Mouse (Mus musculus) neural tube, embryonic 11.5 days (tissue): ENCODE results near the gene Hnrnpc. TPM values are rescaled to one million over a fixed set of nuclear protein-coding genes. Genes with fewer than 3 reads are reported as not detected.

Experiments used
- ATAC-seq: fragments of 200-750 bp; cut with Nextera tagmentation; 2 replicates; pipeline ENCODE4 v1.8.0; 2017; ENCODE audit warnings: moderate number of reproducible peaks, mild to moderate bottlenecking, moderate TSS enrichment, moderate library complexity; ENCODE audit not compliant: insufficient read depth, low FRiP score, low TSS enrichment
- DNase-seq: peaks from one replicate; pipeline ENCODE4 v3.0.0-alpha.2; 2015; ENCODE audit warnings: low spot score
- H3K27ac ChIP-seq: fragments of 300-500 bp; sonication (generic); 2 replicates; pipeline ENCODE4 v1.5.1; 2014; ENCODE audit warnings: low read depth, mild to moderate bottlenecking, low read length
- H3K27me3 ChIP-seq: fragments of 300-500 bp; sonication (generic); 2 replicates; pipeline ENCODE4 v1.6.1; 2014; ENCODE audit warnings: mild to moderate bottlenecking, low read length, mixed read lengths; ENCODE audit not compliant: control insufficient read depth, insufficient read depth
- H3K36me3 ChIP-seq: fragments of 300-500 bp; sonication (generic); 2 replicates; pipeline ENCODE4 v1.6.1; 2014; ENCODE audit warnings: mild to moderate bottlenecking, low read length, moderate library complexity, mixed read lengths; ENCODE audit not compliant: control insufficient read depth, insufficient read depth
- H3K4me1 ChIP-seq: fragments of 300-500 bp; sonication (generic); 2 replicates; pipeline ENCODE4 v1.6.1; 2014; ENCODE audit warnings: low read length, mixed read lengths; ENCODE audit not compliant: control insufficient read depth, insufficient read depth
- H3K4me2 ChIP-seq: fragments of 300-500 bp; sonication (generic); 2 replicates; pipeline ENCODE4 v1.6.1; 2014; ENCODE audit warnings: low read depth, mild to moderate bottlenecking, moderate library complexity
- H3K4me3 ChIP-seq: fragments of 300-500 bp; sonication (generic); 2 replicates; pipeline ENCODE4 v1.5.1; 2014; ENCODE audit warnings: low read depth, low read length
- H3K9ac ChIP-seq: fragments of 300-500 bp; sonication (generic); 2 replicates; pipeline ENCODE4 v1.6.1; 2014; ENCODE audit warnings: mild to moderate bottlenecking, low read length
- H3K9me3 ChIP-seq: fragments of 300-500 bp; sonication (generic); 2 replicates; pipeline ENCODE4 v1.6.1; 2016; ENCODE audit warnings: low read length; ENCODE audit not compliant: control insufficient read depth
- WGBS: fragments of 180-500 bp; shearing (Covaris S2); extraction: QIAGEN DNeasy Blood & Tissue Kit; methylation state at CpG from one replicate; pipeline ENCODE4 v1.1.7; 2014; 5-methylcytosine and 5-hydroxymethylcytosine counted together
- polyA plus RNA-seq: library from polyadenylated mRNA; unstranded; fragments of >200 nt; fragmentation: Nextera tagmentation; extraction: Ambion mirVana; gene quantifications from 2 replicates; pipeline ENCODE4 v1.2.1, GENCODE M21; 2014

The Hnrnpc gene
- polyA plus RNA-seq: 901 and 908 TPM in 2 replicates

GRCm38 (mm10) chr14:52103856-52104676, at the start of gene Hnrnpc:
Hnrnpc (minus strand) TSS chr14:52104028.
- Histone ChIP-seq H3K27me3 (no peaks in the 10 kb centered on the region), H3K9ac (peak within 1 kb of the TSS; percentile 97), H3K4me1 (peaks cover 13% of the 10 kb centered on the region; the same call in 1 of the 2 replicates), H3K27ac (peak within 1 kb of the TSS; percentile 85), H3K36me3 (0 out of 2 replicates have a peak, but pooled peaks cover 3% of the 10 kb centered on the region), H3K4me2 (peak within 1 kb of the TSS; percentile 77), H3K9me3 (no peaks in the 10 kb centered on the region), H3K4me3 (peak within 1 kb of the TSS; percentile 65)
- DNase-seq: peak; percentile 100
- under 1% methylated on average over 47 of the region's 50 CpGs for WGBS
- ATAC-seq: peak; percentile 99

- Histone ChIP-seq H3K4me3 (no peak overlapping the region), H3K9me3 (no peaks in the 10 kb centered on the region), H3K4me2 (no peak overlapping the region), H3K4me1 (no peaks in the 10 kb centered on the region), H3K27me3 (no peaks in the 10 kb centered on the region), H3K9ac (no peak overlapping the region), H3K36me3 (no peaks in the 10 kb centered on the region), H3K27ac (no peak overlapping the region)
- DNase-seq: no peak
- 59% methylated on average over 3 of the region's 3 CpGs for WGBS
- ATAC-seq: no peak
Observed at GRCm38 (mm10) chr14:52152613-52153012, 48.8 kb upstream of the Hnrnpc start.

- DNase-seq: no peak
- no peak overlapping the region for H3K9ac ChIP-seq
- WGBS: 43% methylated on average over 7 of the region's 7 CpGs
- no peak overlapping the region for H3K4me2 ChIP-seq
- no peaks in the 10 kb centered on the region for H3K4me1 ChIP-seq
- H3K4me3 ChIP-seq: no peak overlapping the region
- no peak overlapping the region for H3K27ac ChIP-seq
- no peaks in the 10 kb centered on the region for H3K9me3 ChIP-seq
- H3K27me3 ChIP-seq: no peaks in the 10 kb centered on the region
- ATAC-seq: 0 out of 2 replicates have a peak, but pooled peaks have one; percentile 41
- no peaks in the 10 kb centered on the region for H3K36me3 ChIP-seq
Observed at GRCm38 (mm10) chr14:52152179-52152578, 48.4 kb upstream of the Hnrnpc start.

GRCm38 (mm10) chr14:52149888-52150287, 46.1 kb upstream of the Hnrnpc start:
- WGBS: 66% methylated on average over 4 of the region's 4 CpGs
- no peaks in the 10 kb centered on the region for H3K27me3 ChIP-seq
- no peak overlapping the region for H3K4me2 ChIP-seq
- H3K4me3 ChIP-seq: no peak overlapping the region
- H3K9ac ChIP-seq: no peak overlapping the region
- H3K27ac ChIP-seq: no peak overlapping the region
- no peaks in the 10 kb centered on the region for H3K4me1 ChIP-seq
- no peaks in the 10 kb centered on the region for H3K36me3 ChIP-seq
- ATAC-seq (no peak), DNase-seq (no peak)
- no peaks in the 10 kb centered on the region for H3K9me3 ChIP-seq

- H3K27me3 ChIP-seq: no peaks in the 10 kb centered on the region
- no peak overlapping the region for H3K27ac ChIP-seq
- ATAC-seq (no peak), DNase-seq (no peak)
- H3K4me1 ChIP-seq: no peaks in the 10 kb centered on the region
- H3K4me3 ChIP-seq: no peak overlapping the region
- H3K36me3 ChIP-seq: no peaks in the 10 kb centered on the region
- WGBS: 59% methylated on average over 4 of the region's 4 CpGs
- no peak overlapping the region for H3K9ac ChIP-seq
- H3K4me2 ChIP-seq: no peak overlapping the region
- H3K9me3 ChIP-seq: no peaks in the 10 kb centered on the region
Observed at GRCm38 (mm10) chr14:52146540-52146939, 42.7 kb upstream of the Hnrnpc start.

GRCm38 (mm10) chr14:52144165-52144564, 40.3 kb upstream of the Hnrnpc start:
- Histone ChIP-seq H3K4me3 (no peak overlapping the region), H3K9me3 (no peaks in the 10 kb centered on the region), H3K27me3 (no peaks in the 10 kb centered on the region), H3K27ac (no peak overlapping the region), H3K4me1 (no peaks in the 10 kb centered on the region), H3K9ac (no peak overlapping the region), H3K36me3 (no peaks in the 10 kb centered on the region), H3K4me2 (no peak overlapping the region)
- DNase-seq: no peak
- no peak for ATAC-seq
- 84% methylated on average over 4 of the region's 4 CpGs for WGBS

GRCm38 (mm10) chr14:52141445-52142127, 37.8 kb upstream of the Hnrnpc start:
- 71% methylated on average over 16 of the region's 16 CpGs for WGBS
- no peaks in the 10 kb centered on the region for H3K4me1 ChIP-seq
- H3K27me3 ChIP-seq: no peaks in the 10 kb centered on the region
- H3K9me3 ChIP-seq: no peaks in the 10 kb centered on the region
- H3K4me3 ChIP-seq: no peak overlapping the region
- H3K27ac ChIP-seq: no peak overlapping the region
- DNase-seq (no peak), ATAC-seq (no peak)
- no peaks in the 10 kb centered on the region for H3K36me3 ChIP-seq
- H3K9ac ChIP-seq: no peak overlapping the region
- H3K4me2 ChIP-seq: no peak overlapping the region

GRCm38 (mm10) chr14:52140577-52141444, 37.0 kb upstream of the Hnrnpc start:
- WGBS: 56% methylated on average over 19 of the region's 19 CpGs
- H3K4me3 ChIP-seq: no peak overlapping the region
- no peak overlapping the region for H3K27ac ChIP-seq
- H3K9ac ChIP-seq: no peak overlapping the region
- no peak overlapping the region for H3K4me2 ChIP-seq
- H3K36me3 ChIP-seq: no peaks in the 10 kb centered on the region
- DNase-seq (no peak), ATAC-seq (no peak)
- no peaks in the 10 kb centered on the region for H3K27me3 ChIP-seq
- no peaks in the 10 kb centered on the region for H3K9me3 ChIP-seq
- H3K4me1 ChIP-seq: no peaks in the 10 kb centered on the region
